Mouse (Mus musculus) gastrocnemius, adult 18-20 months (tissue): Measurements from ENCODE around the gene Ranbp3l. TPM values are rescaled to one million over a fixed set of nuclear protein-coding genes. Genes with fewer than 3 reads are reported as not detected.

Experiments
- DNase-seq: peaks from one replicate; pipeline ENCODE4 v3.0.0; 2021; ENCODE audit warnings: low spot score
- total RNA-seq, 2 experiments: library from RNA; stranded (reverse); gene quantifications; 2 replicates each; pipeline ENCODE4 v1.2.3; 2021

Ranbp3l gene
- total RNA-seq, 2 experiments from 2014 or later, result 0.19 TPM; not detected in 1

DNA sequence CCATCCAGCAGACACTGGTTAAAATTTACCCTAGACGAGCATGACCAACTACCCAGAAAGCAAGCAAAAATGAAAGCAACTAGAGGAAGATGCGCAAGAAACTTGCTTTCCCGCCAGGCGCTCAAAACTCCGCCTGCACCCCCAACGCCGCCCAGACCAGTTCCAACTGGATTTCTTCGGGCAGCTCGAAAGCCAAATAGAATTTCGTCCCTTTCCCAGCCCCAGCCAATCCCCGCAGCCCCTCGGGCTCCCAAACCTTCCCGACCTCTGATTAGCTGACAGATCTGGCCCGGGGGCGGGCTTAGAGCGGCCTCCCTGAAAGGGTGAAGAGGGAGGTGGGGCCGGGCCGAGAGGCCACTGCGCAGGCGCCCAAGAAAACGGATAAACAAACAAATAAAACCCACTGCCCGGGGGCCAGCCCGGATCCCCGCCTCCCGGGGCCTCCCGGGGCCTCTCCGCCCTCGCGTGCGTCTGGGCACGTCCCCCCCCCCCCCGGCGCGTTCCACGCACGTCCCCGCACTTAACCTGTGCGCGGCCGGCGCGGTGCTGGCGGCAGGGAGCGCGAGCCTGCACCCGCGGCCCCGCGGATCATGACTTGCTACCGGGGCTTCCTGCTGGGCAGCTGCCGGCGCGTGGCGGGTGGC, 103.3 kb downstream of the Ranbp3l start, which contains the start of gene Nadk2:
Gene Nadk2, plus strand, starts transcription at position 349 of the 644 bp plus-strand sequence.
- peak; percentile 99 for DNase-seq

- peak; percentile 34 for DNase-seq
Measured at GRCm38 (mm10) chr15:9071556-9072544, 104.1 kb downstream of the Ranbp3l start.

- DNase-seq, result peak; percentile 39
Measured at GRCm38 (mm10) chr15:9072630-9073029, 104.9 kb downstream of the Ranbp3l start.

DNA sequence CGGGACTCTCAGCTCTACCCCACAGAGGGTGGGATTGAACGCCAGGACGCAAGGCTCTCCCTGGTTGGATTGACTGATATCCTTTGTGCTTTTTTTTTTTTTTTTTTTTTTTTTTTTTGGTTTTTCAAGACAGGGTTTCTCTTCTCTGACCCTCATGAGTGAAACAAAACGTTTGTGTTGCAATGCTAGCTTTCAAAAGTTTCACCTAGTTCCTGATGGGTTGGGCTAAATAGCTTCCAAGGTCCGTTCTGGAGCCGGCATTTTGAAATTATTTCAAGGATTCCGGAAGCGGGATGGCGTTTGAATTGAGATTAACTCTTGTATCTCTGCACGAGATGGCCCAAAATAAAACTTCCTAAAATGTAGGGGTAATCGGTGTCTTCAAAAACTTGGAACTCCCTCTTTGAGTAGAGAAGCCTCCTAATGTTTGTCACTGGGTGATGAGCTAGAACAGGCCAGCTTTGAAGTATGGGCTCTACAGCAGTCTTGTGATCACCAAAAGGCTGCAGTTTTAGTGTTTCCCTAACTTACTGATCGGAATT, 105.4 kb downstream of the Ranbp3l start:
- no peak for DNase-seq

- DNase-seq, result no peak
Measured at GRCm38 (mm10) chr15:9073684-9074083, 105.9 kb downstream of the Ranbp3l start.

GRCm38 (mm10) chr15:9074139-9074538, 106.4 kb downstream of the Ranbp3l start:
- no peak for DNase-seq

GRCm38 (mm10) chr15:9074671-9075070, 106.9 kb downstream of the Ranbp3l start:
- DNase-seq, result no peak

GRCm38 (mm10) chr15:9075608-9076200, 108.0 kb downstream of the Ranbp3l start:
- DNase-seq, result no peak

DNA sequence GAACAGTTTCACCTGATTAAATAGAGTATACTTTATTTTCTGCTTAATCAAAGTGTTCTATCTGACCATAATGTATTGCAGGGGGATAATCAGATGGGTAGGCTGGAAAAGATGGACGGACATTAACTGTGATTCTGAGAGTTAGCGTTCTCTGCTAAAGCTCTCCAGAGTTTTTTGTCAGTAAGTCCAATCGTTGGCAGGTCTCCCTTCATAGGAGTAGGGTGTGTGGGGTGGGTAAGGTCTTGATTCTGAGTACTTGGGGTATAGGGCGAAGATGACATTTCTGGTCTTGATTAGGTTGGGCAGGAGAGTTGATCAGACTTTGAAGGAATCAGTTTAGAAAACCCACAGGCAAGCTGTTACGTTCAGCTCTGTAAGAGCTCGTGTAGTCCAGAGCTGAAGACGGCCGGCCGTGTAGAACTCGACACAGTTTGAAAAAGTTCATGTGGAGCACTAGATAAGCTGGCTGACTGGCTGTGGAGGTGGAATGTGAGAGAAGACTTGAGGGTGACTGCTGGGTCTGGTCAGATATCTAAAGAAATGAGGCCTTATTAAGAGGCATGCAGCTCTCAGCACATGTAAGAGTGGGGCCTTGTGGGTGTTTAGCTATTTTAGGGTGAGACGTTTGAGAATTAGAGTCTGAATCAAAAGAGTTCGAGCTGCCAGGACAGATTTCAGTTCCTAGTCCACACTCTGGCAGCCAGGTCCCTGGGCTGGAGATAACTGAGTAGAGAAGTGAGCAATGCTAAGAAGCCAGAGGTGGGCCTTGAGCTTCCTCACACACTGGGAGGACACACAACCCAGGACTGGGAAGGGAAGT, 110.9 kb downstream of the Ranbp3l start:
- DNase-seq, result no peak

- no peak for DNase-seq
Measured at GRCm38 (mm10) chr15:9079626-9080025, 111.9 kb downstream of the Ranbp3l start.

GRCm38 (mm10) chr15:9080206-9080605, 112.5 kb downstream of the Ranbp3l start:
- DNase-seq, result no peak

GRCm38 (mm10) chr15:9081294-9081693, 113.5 kb downstream of the Ranbp3l start:
- DNase-seq, result no peak

DNA sequence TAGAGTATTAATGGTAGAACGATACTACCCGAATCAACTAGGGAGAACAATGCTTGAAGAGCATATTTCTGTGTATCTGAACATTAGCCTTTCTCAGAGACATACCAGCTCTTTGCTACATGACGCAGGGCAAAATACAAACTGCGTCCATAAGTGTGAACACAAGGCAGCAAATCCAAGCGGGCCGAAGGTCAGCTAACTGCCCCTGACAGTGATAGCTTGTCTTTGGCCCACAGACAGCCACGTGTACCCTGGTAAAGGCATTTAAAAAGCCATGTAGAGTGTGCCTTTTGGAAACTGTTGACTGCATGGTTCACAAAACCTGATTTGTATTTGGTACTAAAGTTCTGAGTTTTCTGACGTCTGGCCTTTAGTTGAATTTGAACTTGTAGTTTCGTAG, 115.0 kb downstream of the Ranbp3l start:
- DNase-seq, result no peak

DNA sequence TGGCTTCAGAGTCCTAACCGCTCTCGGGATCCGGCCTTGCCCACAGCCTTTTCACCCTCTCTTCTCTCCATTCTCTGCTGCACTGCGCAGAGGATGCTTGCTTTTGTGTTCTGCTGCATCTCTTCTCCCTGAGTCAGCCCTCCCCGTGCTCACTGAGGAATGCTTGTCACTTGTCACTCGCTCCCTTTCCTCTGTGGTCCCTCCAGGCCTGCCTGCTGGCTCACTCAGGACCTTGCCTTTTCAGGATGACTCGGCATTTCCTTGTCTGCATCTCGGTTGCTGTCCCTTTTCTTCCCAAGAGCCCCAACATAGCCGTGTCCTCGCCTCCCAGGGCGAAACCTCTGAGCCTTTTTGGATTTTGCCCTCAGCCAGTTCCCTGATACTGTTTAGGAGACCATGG, 119.1 kb downstream of the Ranbp3l start:
- DNase-seq, result no peak

DNA sequence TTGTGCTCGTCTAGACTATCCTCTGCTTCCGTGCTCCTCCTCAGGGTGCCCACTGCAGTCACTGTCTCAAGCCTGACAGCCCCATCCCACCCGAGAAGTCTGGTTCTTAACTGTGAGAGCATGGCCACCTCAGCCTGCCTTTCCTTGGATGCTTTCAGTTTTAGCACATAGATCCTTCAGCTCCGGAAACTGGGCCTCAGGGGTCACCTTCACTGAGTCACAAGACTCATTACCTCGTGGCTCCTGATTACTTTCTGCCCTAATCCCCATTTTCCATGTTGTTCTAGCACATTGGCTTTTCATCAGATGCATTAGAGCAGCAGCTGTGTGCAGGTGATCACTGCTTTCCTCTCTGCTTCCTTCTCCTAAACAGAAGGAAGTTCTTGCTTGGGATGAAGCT, 119.7 kb downstream of the Ranbp3l start:
- DNase-seq, result no peak

- DNase-seq, result no peak
Measured at GRCm38 (mm10) chr15:9087895-9088682, 120.3 kb downstream of the Ranbp3l start.

DNA sequence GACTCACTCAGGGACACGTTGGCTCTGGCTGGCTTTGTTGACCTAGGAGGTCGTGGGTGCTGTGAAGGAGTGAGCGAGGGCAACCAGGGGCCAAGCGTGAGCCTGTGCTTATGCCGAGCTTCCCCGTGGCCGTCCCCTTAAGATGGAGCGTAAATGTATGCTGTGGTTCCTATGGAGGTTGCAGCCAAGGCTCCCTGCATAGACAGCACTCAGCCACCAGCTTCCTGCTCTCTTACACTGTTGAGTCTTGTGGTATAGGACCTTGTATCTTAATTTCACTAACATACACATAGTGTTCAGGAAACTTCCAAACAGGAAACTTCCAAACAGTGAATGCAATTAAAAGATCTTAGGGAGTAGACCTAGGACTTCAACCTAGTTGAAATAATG, 120.9 kb downstream of the Ranbp3l start:
- DNase-seq, result no peak

- DNase-seq, result no peak
Measured at GRCm38 (mm10) chr15:9089136-9089720, 121.5 kb downstream of the Ranbp3l start.

GRCm38 (mm10) chr15:9090662-9091061, 122.9 kb downstream of the Ranbp3l start:
- no peak for DNase-seq
